Mouse (Mus musculus): ENCODE results near the gene Olfr128.

GRCm38 (mm10) chr17:37920248-37920647 is at the start of gene Olfr128:
- TF ChIP-seq CTCF (IDR thresholded peaks at IDR 0.05; ENCODE audit: extremely low read depth, insufficient read depth, insufficient read length, insufficient replicate concordance), result no peak
- no peak for TF ChIP-seq POLR2A (IDR thresholded peaks at IDR 0.05; ENCODE audit: low read depth, low read length)
